Mouse (Mus musculus): ENCODE data around the gene Parp9.
"Not testable (repeated sequence)": the region's sequence is repeated elsewhere in the genome, so short reads cannot be mapped to it uniquely, and the experiment has no call there.

GRCm38 (mm10) chr16:35965991-35966390, 27.7 kb downstream of the Parp9 start:
- TF ChIP-seq CTCF (IDR thresholded peaks at IDR 0.05; ENCODE audit: low read depth, low read length); POLR2A (IDR thresholded peaks at IDR 0.05; ENCODE audit: extremely low read depth, insufficient read depth, low read length): not testable (repeated sequence)
